Mouse (Mus musculus): ENCODE results near the gene Leng8. TPM values are rescaled to one million over a fixed set of nuclear protein-coding genes. Genes with fewer than 3 reads are reported as not detected.

Leng8 gene
- polyA plus RNA-seq, 1 experiment from 2014 or later = 77.6 TPM

DNA sequence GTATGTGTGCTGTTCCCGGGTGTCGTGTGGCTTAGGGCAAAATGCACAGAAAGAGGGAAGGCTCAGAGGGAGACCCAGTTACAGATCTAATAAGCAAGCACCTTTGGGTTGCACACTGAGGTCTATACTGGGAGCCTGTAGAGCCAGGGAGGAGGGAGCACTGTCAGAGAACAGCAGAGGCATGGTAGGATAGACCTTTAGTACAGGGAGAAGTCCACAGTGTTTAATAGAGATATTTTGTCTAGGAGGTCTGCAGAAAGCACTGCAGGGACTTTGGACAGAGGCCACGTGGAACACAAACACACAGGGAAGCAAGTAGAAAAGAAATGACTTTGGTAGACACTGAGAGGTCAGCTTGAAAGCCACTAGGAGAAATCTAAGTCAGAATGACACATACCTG, 28.4 kb downstream of the Leng8 start:
- Histone ChIP-seq H3K4me1 (replicated peaks) (peaks cover 18% of the 10 kb centered on the region), H3K27me3 (replicated peaks) (no peaks in the 10 kb centered on the region), H3K9ac (no peak overlapping the region), H3K4me3 (peak overlapping the region; percentile 60), H3K36me3 (no peaks in the 10 kb centered on the region), H3K27ac (ENCODE audit: poor library complexity, severe bottlenecking) (peak overlapping the region; percentile 86; the same call in 1 of the 2 replicates), H3K4me2 (peak overlapping the region; percentile 76), H3K9me3 (replicated peaks) (no peaks in the 10 kb centered on the region)
- WGBS = 12% methylated on average over 3 of the region's 3 CpGs
- ATAC-seq (ENCODE audit: insufficient number of reproducible peaks, low FRiP score) = no peak

GRCm38 (mm10) chr7:4167098-4167497, 30.3 kb downstream of the Leng8 start:
- H3K36me3 ChIP-seq = no peaks in the 10 kb centered on the region
- no peak overlapping the region for H3K4me3 ChIP-seq
- no peaks in the 10 kb centered on the region; the same call in 1 of the 2 replicates for H3K9me3 ChIP-seq (replicated peaks)
- no peaks in the 10 kb centered on the region for H3K27me3 ChIP-seq (replicated peaks)
- H3K27ac ChIP-seq (ENCODE audit: poor library complexity, severe bottlenecking) = no peak overlapping the region
- H3K4me2 ChIP-seq = no peak overlapping the region
- ATAC-seq (ENCODE audit: insufficient number of reproducible peaks, low FRiP score) = no peak
- H3K9ac ChIP-seq = no peak overlapping the region
- H3K4me1 ChIP-seq (replicated peaks) = peaks cover 16% of the 10 kb centered on the region

DNA sequence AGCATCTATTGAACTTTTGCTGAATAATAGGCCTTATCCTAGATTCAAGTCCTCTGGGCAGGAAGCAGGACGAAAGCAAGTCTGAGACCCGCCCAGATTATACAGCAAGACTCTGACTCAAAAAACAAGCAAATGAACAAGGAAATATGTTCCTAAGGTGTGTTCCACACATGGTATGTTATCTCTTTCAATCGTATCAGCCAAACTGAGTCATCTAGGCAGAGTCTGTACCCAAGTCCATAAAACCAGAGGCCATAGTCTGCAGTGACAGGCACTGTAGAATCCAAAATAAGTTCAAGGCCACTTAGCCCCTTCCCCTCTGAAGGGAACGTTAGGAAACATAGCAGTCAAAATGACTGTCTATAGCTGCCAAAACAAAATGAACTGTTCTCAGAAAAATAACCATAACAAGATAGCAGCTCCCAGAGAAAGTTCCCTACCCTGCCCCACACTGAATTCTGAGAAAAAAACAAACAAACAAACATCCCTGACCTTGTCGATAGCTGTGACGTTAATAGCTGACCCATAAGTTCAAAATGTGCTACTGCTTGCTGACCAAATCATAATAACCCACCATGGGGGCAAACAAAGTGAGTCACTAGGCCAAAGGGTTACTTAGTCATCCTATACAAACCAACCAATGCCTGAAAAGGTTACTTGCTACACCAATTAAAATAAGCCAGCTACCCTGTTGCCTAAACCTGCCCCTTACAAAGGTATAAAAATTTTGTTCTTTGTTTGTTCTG, 33.5 kb downstream of the Leng8 start:
- H3K36me3 ChIP-seq = no peaks in the 10 kb centered on the region
- WGBS = 72% methylated on average over 6 of the region's 6 CpGs

GRCm38 (mm10) chr7:4178438-4178837, 41.6 kb downstream of the Leng8 start:
- Histone ChIP-seq H3K4me3 (no peak overlapping the region), H3K9ac (no peak overlapping the region), H3K9me3 (replicated peaks) (no peaks in the 10 kb centered on the region), H3K4me1 (replicated peaks) (no peaks in the 10 kb centered on the region), H3K36me3 (no peaks in the 10 kb centered on the region), H3K27ac (ENCODE audit: poor library complexity, severe bottlenecking) (no peak overlapping the region), H3K4me2 (no peak overlapping the region), H3K27me3 (replicated peaks) (no peaks in the 10 kb centered on the region)
- WGBS = 40% methylated on average over 3 of the region's 3 CpGs
- no peak for ATAC-seq (ENCODE audit: insufficient number of reproducible peaks, low FRiP score)

More for the DNA sequence above, 33.5 kb downstream of the Leng8 start:
- Histone ChIP-seq H3K27me3 (replicated peaks) (no peaks in the 10 kb centered on the region), H3K9me3 (replicated peaks) (no peaks in the 10 kb centered on the region; the same call in 1 of the 2 replicates), H3K9ac (no peak overlapping the region), H3K4me2 (no peak overlapping the region), H3K4me1 (replicated peaks) (peaks cover 5% of the 10 kb centered on the region), H3K27ac (ENCODE audit: poor library complexity, severe bottlenecking) (no peak overlapping the region), H3K4me3 (no peak overlapping the region)
- ATAC-seq (ENCODE audit: insufficient number of reproducible peaks, low FRiP score) = no peak

Other genes starting within 250 kb of the Leng8 start
- not detected in 2 replicates for gene Gm14548, start 238.9 kb upstream of the Leng8 start, polyA plus RNA-seq (2016; fragmentation: Nextera tagmentation; extraction: Ambion mirVana)
- gene Lilra6, start 221.5 kb upstream of the Leng8 start, polyA plus RNA-seq (2016; fragmentation: Nextera tagmentation; extraction: Ambion mirVana) = not detected in 2 replicates
- 0.61 and 0.85 TPM in 2 replicates for gene Lair1, start 73.8 kb upstream of the Leng8 start, polyA plus RNA-seq (2016; fragmentation: Nextera tagmentation; extraction: Ambion mirVana)
- 0.65 and 0.97 TPM in 2 replicates for gene Ttyh1, start 17.6 kb upstream of the Leng8 start, polyA plus RNA-seq (2016; fragmentation: Nextera tagmentation; extraction: Ambion mirVana)
- gene Leng9, start 13.3 kb downstream of the Leng8 start, polyA plus RNA-seq (2016; fragmentation: Nextera tagmentation; extraction: Ambion mirVana) = 2.3 and 2.5 TPM in 2 replicates
- gene Cdc42ep5, start 27.8 kb downstream of the Leng8 start, polyA plus RNA-seq (2016; fragmentation: Nextera tagmentation; extraction: Ambion mirVana) = 25.2 and 30.1 TPM in 2 replicates
- gene Lilra5, start 100.7 kb downstream of the Leng8 start, polyA plus RNA-seq (2016; fragmentation: Nextera tagmentation; extraction: Ambion mirVana) = 0.08 TPM in 1 of 2 replicates, not detected in the other
- not detected in 2 replicates for gene Ncr1, start 200.7 kb downstream of the Leng8 start, polyA plus RNA-seq (2016; fragmentation: Nextera tagmentation; extraction: Ambion mirVana)